Mouse (Mus musculus) erythroblast, embryonic 14.5 days (primary cell): ENCODE measurements around the gene Cluh.

Experiments
- GATA1 ChIP-seq: IDR thresholded peaks from 2 replicates; pipeline ENCODE4 v1.6.1; 2012; ENCODE audit warnings: low read length, inconsistent platforms, mixed read lengths
- TAL1 ChIP-seq: IDR thresholded peaks from 3 replicates; pipeline ENCODE4 v1.6.1; 2012; ENCODE audit warnings: low read length, inconsistent platforms, mixed read lengths

- TF ChIP-seq GATA1 (no peak), TAL1 (no peak)
These were observed 16.5 kb downstream of the Cluh start for GRCm38 (mm10) chr11:74665631-74666283.
